Comparison of ENCODE assay signal across 24 mouse cellular contexts in genomic region chr10:99076113-99076895, GRCm38 (mm10). TPM values are rescaled to one million over a fixed set of nuclear protein-coding genes. Genes with fewer than 3 reads are reported as not detected.
DNase-seq lines count a peak whose midpoint lies in the region; ATAC-seq and TF ChIP-seq lines count a peak whose summit lies in the region.
"Had no signal": no experiment of that assay in that cellular context is flagged by ENCODE, and none has a peak within 500 bp of the region (broad histone marks: within the 10 kb centered on the region; RNA-seq: fewer than 3 reads in every experiment).

No protein-coding gene starts in this region.

- WGBS in heart, embryonic 13.5 days = 64% methylated on average over 18 of the region's 18 CpGs
- WGBS in olfactory bulb, adult 2 months = 54% methylated on average over 18 of the region's 18 CpGs

- no peak overlapping the region for H3K4me3 ChIP-seq in heart, embryonic 13.5 days
- H3K4me3 ChIP-seq in olfactory bulb, adult 2 months (ENCODE audit: insufficient read depth, low read depth, low read length) = peak overlapping the region; percentile 18; the same call in 1 of the 2 replicates
- H3K4me3 ChIP-seq: embryonic facial prominence, embryonic 13.5 days; forebrain, embryonic 10.5 days; hindbrain, embryonic 15.5 days; liver, embryonic 13.5 days; myocyte had no signal

- no peak overlapping the region for H3K27ac ChIP-seq in heart, embryonic 13.5 days (replicated peaks)
- H3K27ac ChIP-seq in olfactory bulb, adult 2 months (ENCODE audit: insufficient read depth, low read depth, low read length) = peak overlapping the region; percentile 77
- H3K27ac ChIP-seq: embryonic facial prominence, embryonic 13.5 days; forebrain, embryonic 10.5 days; hindbrain, embryonic 15.5 days; liver, embryonic 13.5 days had no signal

- peak overlapping the region; percentile 33 for H3K4me2 ChIP-seq in heart, embryonic 13.5 days
- H3K4me2 ChIP-seq: embryonic facial prominence, embryonic 13.5 days; hindbrain, embryonic 15.5 days; liver, embryonic 13.5 days; midbrain, embryonic 11.5 days had no signal

- no peak for ATAC-seq in heart, embryonic 13.5 days (ENCODE audit: extremely low read depth, insufficient number of reproducible peaks, low FRiP score, low TSS enrichment)
- ATAC-seq: lung, postnatal 0 days had no signal

- H3K36me3 ChIP-seq in heart, embryonic 13.5 days = no peaks in the 10 kb centered on the region
- H3K36me3 ChIP-seq: embryonic facial prominence, embryonic 13.5 days; forebrain, embryonic 10.5 days; hindbrain, embryonic 15.5 days; liver, embryonic 13.5 days had no signal

- H3K27me3 ChIP-seq in heart, embryonic 13.5 days (replicated peaks) = no peaks in the 10 kb centered on the region
- H3K27me3 ChIP-seq: embryonic facial prominence, embryonic 13.5 days; hindbrain, embryonic 15.5 days; liver, embryonic 13.5 days had no signal

- peak; percentile 17 for DNase-seq in embryo, embryonic 11 days
- DNase-seq in embryo, embryonic 9.5 days (ENCODE audit: extremely low spot score) = no peak
- DNase-seq in heart, postnatal 25 days (ENCODE audit: low spot score) = no peak
- DNase-seq in left cerebral cortex, postnatal 25 days (ENCODE audit: low spot score in 2 of 2) = peak; percentile 38 to 81
- no peak for DNase-seq in left cerebral cortex, adult 11 months (ENCODE audit: low spot score)
- DNase-seq in kidney, adult 18-20 months = no peak
- DNase-seq: cerebellum, adult 2 months; gastrocnemius, postnatal 25 days; kidney, adult 2 months; kidney, postnatal 4 days; liver, embryonic 13.5 days; spleen, adult 18-20 months had no signal

- H3K9ac ChIP-seq in heart, embryonic 13.5 days = no peak overlapping the region
- H3K9ac ChIP-seq: embryonic facial prominence, embryonic 13.5 days; hindbrain, embryonic 15.5 days; liver, embryonic 13.5 days had no signal

- H3K4me1 ChIP-seq in heart, embryonic 13.5 days = no peaks in the 10 kb centered on the region
- H3K4me1 ChIP-seq in olfactory bulb, adult 2 months (ENCODE audit: control insufficient read depth, insufficient read depth, low read length) = peaks cover 3% of the 10 kb centered on the region
- H3K4me1 ChIP-seq: embryonic facial prominence, embryonic 13.5 days; forebrain, embryonic 10.5 days; hindbrain, embryonic 15.5 days; liver, embryonic 13.5 days had no signal

- no peak for TF ChIP-seq POLR2A in olfactory bulb, adult 2 months (IDR thresholded peaks at IDR 0.05; ENCODE audit: insufficient read depth, low read depth, low read length)

- no peaks in the 10 kb centered on the region for H3K9me3 ChIP-seq in heart, embryonic 13.5 days
- H3K9me3 ChIP-seq: embryonic facial prominence, embryonic 13.5 days; forebrain, embryonic 10.5 days; hindbrain, embryonic 15.5 days; liver, embryonic 13.5 days had no signal

- intact Hi-C loops in heart, postnatal 25 days (cut with DNase I) = no loop called here
- intact Hi-C loops in left cerebral cortex, postnatal 25 days (cut with DNase I) = no loop called here

- TF ChIP-seq CTCF in olfactory bulb, adult 2 months (IDR thresholded peaks at IDR 0.05; ENCODE audit: insufficient read depth, low read depth, low read length) = no peak

RNA-seq across cellular contexts. Expression of gene Poc1b, which starts 30.5 kb away (rescaled TPM):
- 8.1 and 10.0 TPM in 2 replicates for polyA plus RNA-seq in heart, embryonic 13.5 days (2015; fragmentation: Nextera tagmentation; extraction: Ambion mirVana)
- total RNA-seq in heart, postnatal 25 days (2021) = 1 to 10 TPM; 5.3 to 6.4 TPM
- 1 to 10 TPM; 7.8 to 8.3 TPM for total RNA-seq in left cerebral cortex, postnatal 25 days (2021)
- polyA plus RNA-seq in olfactory bulb, adult 2 months (2012; ENCODE audit: insufficient read depth, insufficient read length, low replicate concordance, missing spikeins) = not detected in 2 replicates

RNA-seq across cellular contexts. Expression of gene Galnt4, which starts 31.7 kb away (rescaled TPM):
- 5.2 and 5.3 TPM in 2 replicates for polyA plus RNA-seq in heart, embryonic 13.5 days (2015; fragmentation: Nextera tagmentation; extraction: Ambion mirVana)
- total RNA-seq in heart, postnatal 25 days (2021) = 1 to 10 TPM; 3.2 to 3.6 TPM
- total RNA-seq in left cerebral cortex, postnatal 25 days (2021) = 1 to 10 TPM; 3.1 to 3.4 TPM
- polyA plus RNA-seq in olfactory bulb, adult 2 months (2012; ENCODE audit: insufficient read depth, insufficient read length, low replicate concordance, missing spikeins) = not detected in 2 replicates

RNA-seq across cellular contexts. Expression of gene Phxr2, which starts 49.8 kb away (rescaled TPM):
- not detected in 2 replicates for polyA plus RNA-seq in heart, embryonic 13.5 days (2015; fragmentation: Nextera tagmentation; extraction: Ambion mirVana)
- total RNA-seq in heart, postnatal 25 days (2021) = not detected
- total RNA-seq in left cerebral cortex, postnatal 25 days (2021) = not detected
- polyA plus RNA-seq in olfactory bulb, adult 2 months (2012; ENCODE audit: insufficient read depth, insufficient read length, low replicate concordance, missing spikeins) = not detected in 2 replicates
- total RNA-seq: adrenal gland, adult 18-20 months; gastrocnemius, postnatal 25 days; left cerebral cortex, postnatal 14 days had no signal
- polyA plus RNA-seq: brain, embryonic 14.5 days; cerebellum, adult 2 months; embryonic facial prominence, embryonic 13.5 days; forebrain, embryonic 10.5 days; hindbrain, embryonic 15.5 days; kidney, adult 2 months; liver, embryonic 13.5 days; lung, postnatal 0 days; midbrain, embryonic 11.5 days; myocyte; stomach, embryonic 16.5 days had no signal

Comparison
In these comparisons a context has a peak if more than half of its experiments do, and no peak if none do; other contexts are left out.
1. DNase-seq: peak in embryo, embryonic 11 days (single experiment) and left cerebral cortex, postnatal 25 days (2 of 2); none in embryo, embryonic 9.5 days (single experiment), heart, postnatal 25 days (single experiment), left cerebral cortex, adult 11 months (single experiment) and kidney, adult 18-20 months (single experiment).